Mouse (Mus musculus): Measurements from ENCODE around the gene Slc12a1. TPM values are rescaled to one million over a fixed set of nuclear protein-coding genes. Genes with fewer than 3 reads are reported as not detected.

Gene Slc12a1
- total and polyA plus RNA-seq, 2 experiments from 2014 or later: not detected

- 83% methylated on average over 14 of the region's 14 CpGs for WGBS
- Histone ChIP-seq H3K27me3 (ENCODE audit: control insufficient read depth, insufficient read depth, low read length) (no peaks in the 10 kb centered on the region), H3K4me2 (ENCODE audit: low read depth, low read length) (no peak overlapping the region), H3K9ac (replicated peaks; ENCODE audit: low read depth, low read length) (no peak overlapping the region), H3K36me3 (replicated peaks; ENCODE audit: control insufficient read depth, insufficient read depth, low read length) (no peaks in the 10 kb centered on the region), H3K9me3 (replicated peaks; ENCODE audit: control insufficient read depth, low read length) (no peaks in the 10 kb centered on the region), H3K27ac (ENCODE audit: low read depth) (no peak overlapping the region), H3K4me1 (ENCODE audit: control insufficient read depth, insufficient read depth) (no peaks in the 10 kb centered on the region), H3K4me3 (ENCODE audit: low read depth, low read length) (no peak overlapping the region)
- no peak for DNase-seq (ENCODE audit: low spot score)
- TF ChIP-seq CTCF (IDR thresholded peaks at IDR 0.05; ENCODE audit: low read depth) (no peak), EP300 (IDR thresholded peaks at IDR 0.05; ENCODE audit: low read depth) (no peak)
- no peak for ATAC-seq (ENCODE audit: insufficient read depth, low read depth)
Observed at GRCm38 (mm10) chr2:125208894-125209596, 56.7 kb downstream of the Slc12a1 start.

GRCm38 (mm10) chr2:125211831-125212510 lies 59.7 kb downstream of the Slc12a1 start:
- WGBS: 50% methylated on average over 10 of the region's 10 CpGs
- TF ChIP-seq CTCF (IDR thresholded peaks at IDR 0.05; ENCODE audit: low read depth) (no peak), EP300 (IDR thresholded peaks at IDR 0.05; ENCODE audit: low read depth) (no peak)
- Histone ChIP-seq H3K27ac (ENCODE audit: low read depth) (no peak overlapping the region), H3K9ac (replicated peaks; ENCODE audit: low read depth, low read length) (no peak overlapping the region), H3K36me3 (replicated peaks; ENCODE audit: control insufficient read depth, insufficient read depth, low read length) (no peaks in the 10 kb centered on the region), H3K9me3 (replicated peaks; ENCODE audit: control insufficient read depth, low read length) (no peaks in the 10 kb centered on the region), H3K27me3 (ENCODE audit: control insufficient read depth, insufficient read depth, low read length) (no peaks in the 10 kb centered on the region), H3K4me1 (ENCODE audit: control insufficient read depth, insufficient read depth) (no peaks in the 10 kb centered on the region), H3K4me3 (ENCODE audit: low read depth, low read length) (no peak overlapping the region), H3K4me2 (ENCODE audit: low read depth, low read length) (no peak overlapping the region)
- DNase-seq (ENCODE audit: low spot score): no peak
- no peak for ATAC-seq (ENCODE audit: insufficient read depth, low read depth)

GRCm38 (mm10) chr2:125214592-125214991 lies 62.3 kb downstream of the Slc12a1 start:
- Histone ChIP-seq H3K27me3 (ENCODE audit: control insufficient read depth, insufficient read depth, low read length) (no peaks in the 10 kb centered on the region), H3K4me1 (ENCODE audit: control insufficient read depth, insufficient read depth) (no peaks in the 10 kb centered on the region), H3K4me2 (ENCODE audit: low read depth, low read length) (no peak overlapping the region), H3K27ac (ENCODE audit: low read depth) (no peak overlapping the region), H3K4me3 (ENCODE audit: low read depth, low read length) (no peak overlapping the region), H3K36me3 (replicated peaks; ENCODE audit: control insufficient read depth, insufficient read depth, low read length) (no peaks in the 10 kb centered on the region), H3K9ac (replicated peaks; ENCODE audit: low read depth, low read length) (no peak overlapping the region), H3K9me3 (replicated peaks; ENCODE audit: control insufficient read depth, low read length) (no peaks in the 10 kb centered on the region)
- 0 out of 2 replicates have a peak, but pooled peaks have one; percentile 55 for ATAC-seq (ENCODE audit: insufficient read depth, low read depth)
- TF ChIP-seq CTCF (IDR thresholded peaks at IDR 0.05; ENCODE audit: low read depth): peak; percentile 72
- no peak for TF ChIP-seq EP300 (IDR thresholded peaks at IDR 0.05; ENCODE audit: low read depth)
- 6% methylated on average over 3 of the region's 3 CpGs for WGBS
- DNase-seq (ENCODE audit: low spot score): peak; percentile 67

- no peaks in the 10 kb centered on the region for H3K27me3 ChIP-seq (ENCODE audit: control insufficient read depth, insufficient read depth, low read length)
- DNase-seq (ENCODE audit: low spot score) (no peak), ATAC-seq (ENCODE audit: insufficient read depth, low read depth) (no peak)
- H3K9me3 ChIP-seq (replicated peaks; ENCODE audit: control insufficient read depth, low read length): no peaks in the 10 kb centered on the region
- H3K36me3 ChIP-seq (replicated peaks; ENCODE audit: control insufficient read depth, insufficient read depth, low read length): no peaks in the 10 kb centered on the region
- no peak overlapping the region for H3K27ac ChIP-seq (ENCODE audit: low read depth)
- no peaks in the 10 kb centered on the region for H3K4me1 ChIP-seq (ENCODE audit: control insufficient read depth, insufficient read depth)
- no peak overlapping the region for H3K9ac ChIP-seq (replicated peaks; ENCODE audit: low read depth, low read length)
- WGBS: 74% methylated on average over 6 of the region's 6 CpGs
- no peak overlapping the region for H3K4me3 ChIP-seq (ENCODE audit: low read depth, low read length)
- no peak overlapping the region for H3K4me2 ChIP-seq (ENCODE audit: low read depth, low read length)
- TF ChIP-seq CTCF (IDR thresholded peaks at IDR 0.05; ENCODE audit: low read depth) (no peak), EP300 (IDR thresholded peaks at IDR 0.05; ENCODE audit: low read depth) (no peak)
Observed at GRCm38 (mm10) chr2:125217286-125217685, 65.0 kb downstream of the Slc12a1 start.

GRCm38 (mm10) chr2:125218566-125218965 lies 66.3 kb downstream of the Slc12a1 start:
- H3K36me3 ChIP-seq (replicated peaks; ENCODE audit: control insufficient read depth, insufficient read depth, low read length): no peaks in the 10 kb centered on the region
- H3K4me2 ChIP-seq (ENCODE audit: low read depth, low read length): no peak overlapping the region
- 92% methylated on average over 1 of the region's 1 CpGs for WGBS
- H3K27me3 ChIP-seq (ENCODE audit: control insufficient read depth, insufficient read depth, low read length): no peaks in the 10 kb centered on the region
- no peak overlapping the region for H3K9ac ChIP-seq (replicated peaks; ENCODE audit: low read depth, low read length)
- no peaks in the 10 kb centered on the region for H3K9me3 ChIP-seq (replicated peaks; ENCODE audit: control insufficient read depth, low read length)
- no peak overlapping the region for H3K4me3 ChIP-seq (ENCODE audit: low read depth, low read length)
- H3K4me1 ChIP-seq (ENCODE audit: control insufficient read depth, insufficient read depth): no peaks in the 10 kb centered on the region
- DNase-seq (ENCODE audit: low spot score): no peak
- TF ChIP-seq CTCF (IDR thresholded peaks at IDR 0.05; ENCODE audit: low read depth): no peak
- TF ChIP-seq EP300 (IDR thresholded peaks at IDR 0.05; ENCODE audit: low read depth): no peak
- no peak for ATAC-seq (ENCODE audit: insufficient read depth, low read depth)
- H3K27ac ChIP-seq (ENCODE audit: low read depth): no peak overlapping the region

Data from heart, postnatal 0 days (tissue).